Mouse (Mus musculus) liver, embryonic 14.5 days (tissue): Measurements from ENCODE around the gene Fstl5. TPM values are rescaled to one million over a fixed set of nuclear protein-coding genes. Genes with fewer than 3 reads are reported as not detected.

Experiments used
- ATAC-seq: fragments of 200-750 bp; cut with Nextera tagmentation; 2 replicates; pipeline ENCODE4 v1.8.0; 2017; ENCODE audit warnings: moderate number of reproducible peaks, mild to moderate bottlenecking, moderate library complexity; ENCODE audit not compliant: insufficient read depth
- DNase-seq, 3 experiments: peaks; one replicate each; pipeline ENCODE4 v3.0.0-alpha.2; 2012 to 2013; ENCODE audit warnings: low read depth in 3 of 3, low spot score in 3 of 3
- H3K27ac ChIP-seq: fragments of 300-500 bp; sonication (generic); 2 replicates; pipeline ENCODE4 v1.5.1; 2014; ENCODE audit warnings: moderate library complexity, mild to moderate bottlenecking, control low read depth, inconsistent platforms
- H3K27me3 ChIP-seq: fragments of 300-500 bp; sonication (generic); 2 replicates; pipeline ENCODE4 v1.6.1; 2014; ENCODE audit warnings: mild to moderate bottlenecking, low read length, moderate library complexity; ENCODE audit not compliant: control insufficient read depth, insufficient read depth
- H3K36me3 ChIP-seq: fragments of 300-500 bp; sonication (generic); replicated peaks from 2 replicates; pipeline ENCODE4 v1.6.1; 2014; ENCODE audit warnings: low read depth; ENCODE audit not compliant: control insufficient read depth, insufficient read depth
- H3K4me1 ChIP-seq, 2 experiments: fragments of 200-500 bp in 1 of 2; fragments of 300-500 bp in 1 of 2; sonication (generic) in 1 of 2; replicated peaks; 2 replicates each; pipeline ENCODE4 v1.6.1; 2012 to 2014; ENCODE audit warnings: antibody characterized with exemption in 1 of 2, inconsistent platforms in 1 of 2, low read length in 1 of 2; ENCODE audit not compliant: control insufficient read depth in 2 of 2, insufficient read depth in 2 of 2
- H3K4me2 ChIP-seq: fragments of 300-500 bp; sonication (generic); 2 replicates; pipeline ENCODE4 v1.6.1; 2014; ENCODE audit warnings: low read depth, mild to moderate bottlenecking, control low read depth, moderate library complexity
- H3K4me3 ChIP-seq, 2 experiments: fragments of 200-500 bp in 1 of 2; fragments of 300-500 bp in 1 of 2; sonication (generic) in 1 of 2; 2 replicates each; pipeline ENCODE4 v1.5.1; 2012 to 2014; ENCODE audit warnings: low read depth in 2 of 2, low read length in 2 of 2, mild to moderate bottlenecking in 2 of 2, control low read depth in 1 of 2, inconsistent platforms in 1 of 2, moderate library complexity in 1 of 2; ENCODE audit not compliant: insufficient read depth in 1 of 2
- H3K9ac ChIP-seq: fragments of 300-500 bp; sonication (generic); replicated peaks from 2 replicates; pipeline ENCODE4 v1.6.1; 2014; ENCODE audit warnings: mild to moderate bottlenecking, control low read depth, moderate library complexity
- H3K9me3 ChIP-seq: fragments of 300-500 bp; sonication (generic); 2 replicates; pipeline ENCODE4 v1.6.1; 2016; ENCODE audit warnings: low read length, mixed read lengths; ENCODE audit not compliant: control insufficient read depth
- CTCF ChIP-seq: IDR thresholded peaks from 2 replicates; pipeline ENCODE4 v1.5.1; 2016; ENCODE audit warnings: antibody characterized with exemption, low read depth, control low read depth
- EP300 ChIP-seq: IDR thresholded peaks from 2 replicates; pipeline ENCODE4 v1.6.1; 2016; ENCODE audit warnings: antibody characterized with exemption, low read depth
- WGBS: fragments of 180-500 bp; shearing (Covaris S2); extraction: QIAGEN DNeasy Blood & Tissue Kit; methylation state at CpG from one replicate; pipeline ENCODE4 v1.1.7; 2014; ENCODE audit not compliant: insufficient replicate concordance; 5-methylcytosine and 5-hydroxymethylcytosine counted together
- polyA plus RNA-seq, 2 experiments: library from polyadenylated mRNA; depleted of rRNA in 1 of 2; stranded (reverse) in 1 of 2; unstranded in 1 of 2; fragments of >200 nt; fragmentation: Nextera tagmentation in 1 of 2; extraction: Ambion mirVana in 1 of 2; gene quantifications; 2 replicates each; pipeline versions ENCODE4 v1.2.1 to v1.2.3; 2012 to 2014

Fstl5 gene
- polyA plus RNA-seq, 2 experiments: not detected

- WGBS: 71% methylated on average over 1 of the region's 1 CpGs
- DNase-seq (no peak), ATAC-seq (no peak)
- no peaks in the 10 kb centered on the region for H3K4me1 ChIP-seq
- no peak overlapping the region for H3K9ac ChIP-seq
- H3K4me2 ChIP-seq: no peak overlapping the region
- H3K36me3 ChIP-seq: no peaks in the 10 kb centered on the region
- no peak overlapping the region for H3K4me3 ChIP-seq
- no peak for TF ChIP-seq EP300
- TF ChIP-seq CTCF: no peak
- no peaks in the 10 kb centered on the region for H3K27me3 ChIP-seq
- H3K9me3 ChIP-seq: no peaks in the 10 kb centered on the region
- no peak overlapping the region for H3K27ac ChIP-seq
These were observed 218.9 kb downstream of the Fstl5 start for GRCm38 (mm10) chr3:76292993-76293392.

GRCm38 (mm10) chr3:76294394-76294793, 220.3 kb downstream of the Fstl5 start:
- no peak overlapping the region for H3K4me3 ChIP-seq
- WGBS: 25% methylated on average over 1 of the region's 1 CpGs
- no peaks in the 10 kb centered on the region for H3K27me3 ChIP-seq
- TF ChIP-seq CTCF (no peak), EP300 (no peak)
- no peaks in the 10 kb centered on the region for H3K4me1 ChIP-seq
- H3K9me3 ChIP-seq: no peaks in the 10 kb centered on the region
- no peak overlapping the region for H3K27ac ChIP-seq
- no peak overlapping the region for H3K9ac ChIP-seq
- DNase-seq (no peak), ATAC-seq (no peak)
- no peak overlapping the region for H3K4me2 ChIP-seq
- no peaks in the 10 kb centered on the region for H3K36me3 ChIP-seq

- H3K4me3 ChIP-seq: no peak overlapping the region
- no peaks in the 10 kb centered on the region for H3K4me1 ChIP-seq
- WGBS: 73% methylated on average over 2 of the region's 2 CpGs
- no peak for DNase-seq
- no peak for ATAC-seq
- H3K4me2 ChIP-seq: no peak overlapping the region
- no peaks in the 10 kb centered on the region for H3K27me3 ChIP-seq
- no peak overlapping the region for H3K27ac ChIP-seq
- no peaks in the 10 kb centered on the region for H3K36me3 ChIP-seq
- H3K9ac ChIP-seq: no peak overlapping the region
- TF ChIP-seq CTCF: no peak
- TF ChIP-seq EP300: no peak
- no peaks in the 10 kb centered on the region for H3K9me3 ChIP-seq
These were observed 227.1 kb downstream of the Fstl5 start for GRCm38 (mm10) chr3:76301026-76301773.

- H3K4me3 ChIP-seq: no peak overlapping the region
- H3K4me1 ChIP-seq: no peaks in the 10 kb centered on the region
- H3K9ac ChIP-seq: no peak overlapping the region
- no peaks in the 10 kb centered on the region for H3K27me3 ChIP-seq
- no peak overlapping the region for H3K27ac ChIP-seq
- no peaks in the 10 kb centered on the region for H3K9me3 ChIP-seq
- TF ChIP-seq CTCF (no peak), EP300 (no peak)
- WGBS: 64% methylated on average over 3 of the region's 3 CpGs
- H3K36me3 ChIP-seq: no peaks in the 10 kb centered on the region
- ATAC-seq (no peak), DNase-seq (no peak)
- no peak overlapping the region for H3K4me2 ChIP-seq
These were observed 242.9 kb downstream of the Fstl5 start for GRCm38 (mm10) chr3:76316991-76317390.

- H3K4me2 ChIP-seq: no peak overlapping the region
- no peak for ATAC-seq
- WGBS: 61% methylated on average over 4 of the region's 4 CpGs
- H3K4me3 ChIP-seq: no peak overlapping the region
- no peaks in the 10 kb centered on the region for H3K4me1 ChIP-seq
- no peak overlapping the region for H3K9ac ChIP-seq
- no peak overlapping the region for H3K27ac ChIP-seq
- no peak for TF ChIP-seq EP300
- no peak for TF ChIP-seq CTCF
- H3K9me3 ChIP-seq: no peaks in the 10 kb centered on the region
- no peaks in the 10 kb centered on the region for H3K36me3 ChIP-seq
- DNase-seq: no peak
- no peaks in the 10 kb centered on the region for H3K27me3 ChIP-seq
These were observed 245.5 kb downstream of the Fstl5 start for GRCm38 (mm10) chr3:76319531-76319930.
